Comparison of ENCODE assay signal across 18 mouse cellular contexts in the genomic region with DNA sequence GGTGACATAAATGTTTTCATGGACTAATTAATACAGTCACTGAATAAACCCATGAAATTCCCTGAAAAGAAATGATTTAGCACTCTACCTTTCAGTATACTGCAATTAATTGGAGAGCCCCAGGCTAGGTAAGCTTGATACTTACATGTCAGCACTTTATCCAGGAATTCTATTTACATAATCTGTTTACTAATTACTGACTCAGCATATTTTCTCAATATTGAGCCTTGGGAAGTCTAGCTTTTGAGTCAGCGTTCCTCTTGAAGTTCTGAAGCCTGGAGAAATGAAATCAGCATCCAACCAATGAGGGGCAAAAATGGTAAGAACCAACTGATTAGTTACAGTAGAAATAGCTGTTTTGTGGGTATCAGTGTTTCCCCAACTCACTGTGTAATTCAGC.
"Had no signal": no experiment of that assay in that cellular context is flagged by ENCODE, and none has a peak within 500 bp of the region (broad histone marks: within the 10 kb centered on the region; RNA-seq: fewer than 3 reads in every experiment).

No protein-coding gene starts in this region.

- H3K9ac ChIP-seq: lung, embryonic 14.5 days; midbrain, embryonic 12.5 days; midbrain, embryonic 15.5 days; neural tube, embryonic 13.5 days; neural tube, embryonic 15.5 days had no signal

- H3K9me3 ChIP-seq: midbrain, embryonic 10.5 days; midbrain, embryonic 12.5 days; midbrain, embryonic 15.5 days; neural tube, embryonic 13.5 days; neural tube, embryonic 15.5 days had no signal

- ATAC-seq: midbrain, embryonic 15.5 days had no signal

- H3K36me3 ChIP-seq: midbrain, embryonic 10.5 days; midbrain, embryonic 12.5 days; midbrain, embryonic 15.5 days; neural tube, embryonic 13.5 days; neural tube, embryonic 15.5 days had no signal

- H3K4me1 ChIP-seq: midbrain, embryonic 10.5 days; midbrain, embryonic 12.5 days; midbrain, embryonic 15.5 days; neural tube, embryonic 13.5 days; neural tube, embryonic 15.5 days had no signal

- H3K27ac ChIP-seq: midbrain, embryonic 10.5 days; midbrain, embryonic 12.5 days; midbrain, embryonic 15.5 days; neural tube, embryonic 13.5 days; neural tube, embryonic 15.5 days had no signal

- H3K4me3 ChIP-seq: midbrain, embryonic 10.5 days; midbrain, embryonic 12.5 days; midbrain, embryonic 15.5 days; myocyte; neural tube, embryonic 13.5 days; neural tube, embryonic 15.5 days had no signal

- H3K27me3 ChIP-seq: midbrain, embryonic 12.5 days; midbrain, embryonic 15.5 days; neural tube, embryonic 13.5 days; neural tube, embryonic 15.5 days had no signal

- DNase-seq: lung, adult 18-20 months; lung, embryonic 14.5 days; lung, postnatal 10 days; lung, postnatal 4 days; retina, postnatal 1 day; right cerebral cortex, adult 18-20 months; right cerebral cortex, postnatal 25 days; right cerebral cortex, postnatal 4 days; spleen, adult 18-20 months; thymus, adult 18-20 months; thymus, postnatal 14 days; thymus, postnatal 36 days had no signal

- H3K4me2 ChIP-seq: lung, embryonic 14.5 days; midbrain, embryonic 12.5 days; midbrain, embryonic 15.5 days; neural tube, embryonic 13.5 days; neural tube, embryonic 15.5 days had no signal
